Mouse (Mus musculus) brain, embryonic 18.5 days (tissue): Measurements from ENCODE around the gene Zcchc14.

Experiments
- DNase-seq: peaks from one replicate; pipeline ENCODE4 v3.0.0-alpha.2; 2012; ENCODE audit warnings: low read depth, low spot score

Zcchc14 gene

GRCm38 (mm10) chr8:121585159-121585825 lies 67.4 kb downstream of the Zcchc14 start:
- DNase-seq = peak; percentile 96

GRCm38 (mm10) chr8:121584730-121585129 lies 68.0 kb downstream of the Zcchc14 start:
- no peak for DNase-seq

GRCm38 (mm10) chr8:121583653-121584052 lies 69.0 kb downstream of the Zcchc14 start:
- no peak for DNase-seq

DNA sequence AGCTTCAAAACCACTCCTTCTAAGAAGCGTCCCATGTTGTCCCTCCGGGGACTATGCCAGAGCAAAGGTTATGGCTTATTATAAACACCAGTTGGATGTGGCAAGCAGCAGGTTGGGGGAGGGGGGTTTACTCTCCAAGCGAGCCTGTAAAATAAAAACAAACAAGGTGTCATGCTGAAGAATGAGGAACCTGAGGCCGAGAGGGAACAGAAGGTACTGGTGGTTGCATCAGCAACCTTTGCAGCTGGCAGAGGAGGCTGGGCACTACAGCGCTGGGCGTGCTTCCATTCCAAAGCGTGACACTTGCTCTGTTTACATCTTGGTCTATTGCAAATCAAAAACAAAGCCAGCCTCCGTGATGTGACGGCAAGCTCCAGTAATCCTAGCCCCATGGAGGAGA lies 72.2 kb downstream of the Zcchc14 start:
- no peak for DNase-seq

GRCm38 (mm10) chr8:121578676-121579451 lies 73.8 kb downstream of the Zcchc14 start, which contains the start of gene Fbxo31:
Gene Fbxo31, minus strand, starts transcription at chr8:121578806.
- DNase-seq = peak; percentile 79

- no peak for DNase-seq
Measured at GRCm38 (mm10) chr8:121577751-121578675, 74.7 kb downstream of the Zcchc14 start.

DNA sequence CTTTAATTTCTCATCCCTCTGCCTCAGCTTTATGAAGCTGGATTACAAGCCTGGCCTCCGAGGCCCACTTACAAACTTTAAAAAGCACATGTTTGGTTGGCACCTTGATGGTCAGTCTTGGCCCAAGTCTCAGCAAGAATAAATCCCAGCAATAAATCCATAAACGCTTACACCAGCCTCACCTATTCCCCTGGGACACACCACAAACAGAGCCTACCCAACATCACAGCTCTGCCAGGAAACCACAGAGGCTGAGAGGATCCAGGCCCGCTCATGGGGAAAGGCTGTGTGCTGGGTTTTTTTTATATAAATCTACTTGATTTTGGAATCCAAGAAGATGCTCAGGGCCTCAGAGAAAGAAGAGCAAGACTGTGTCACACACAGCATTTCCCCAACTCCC lies 77.0 kb downstream of the Zcchc14 start:
- no peak for DNase-seq

DNA sequence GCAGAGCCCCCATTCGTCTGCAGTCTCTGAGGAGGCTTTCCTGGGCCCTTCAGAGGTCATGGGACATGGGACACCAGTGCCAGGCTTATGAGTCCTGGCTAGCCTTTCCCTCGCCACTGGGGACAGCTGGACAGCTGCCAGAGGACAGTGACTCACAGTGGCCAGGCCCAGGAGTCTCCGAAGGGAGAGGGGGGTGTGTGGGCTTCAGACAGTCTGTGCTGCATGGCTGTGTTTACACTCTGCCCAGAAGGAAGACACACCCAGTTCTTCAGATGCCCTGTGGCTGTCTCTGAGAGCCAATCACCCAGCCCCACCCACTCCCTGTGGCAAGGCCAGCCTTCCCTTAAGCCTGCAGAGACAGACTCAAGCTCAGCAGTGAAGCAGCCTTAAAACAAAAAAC lies 79.4 kb downstream of the Zcchc14 start:
- no peak for DNase-seq

DNA sequence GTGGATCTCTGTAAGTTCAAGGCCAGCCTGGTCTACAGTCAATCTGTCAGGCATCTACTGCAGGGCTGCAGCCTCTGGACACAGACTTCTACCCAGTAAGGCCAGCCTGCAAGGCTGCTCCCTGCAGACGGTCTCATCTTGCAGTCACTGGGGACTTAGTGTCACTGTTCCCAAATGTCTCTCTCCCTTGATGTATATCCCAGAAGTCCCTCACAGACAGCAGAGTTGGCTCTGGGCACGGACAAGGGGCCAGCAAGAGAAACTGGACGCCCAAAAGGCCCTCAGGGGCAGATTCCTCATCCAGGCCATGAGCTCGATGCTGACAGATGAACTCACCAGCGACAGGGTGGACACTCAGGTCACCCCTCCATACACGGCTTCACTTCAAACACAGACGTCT lies 80.6 kb downstream of the Zcchc14 start:
- no peak for DNase-seq

DNA sequence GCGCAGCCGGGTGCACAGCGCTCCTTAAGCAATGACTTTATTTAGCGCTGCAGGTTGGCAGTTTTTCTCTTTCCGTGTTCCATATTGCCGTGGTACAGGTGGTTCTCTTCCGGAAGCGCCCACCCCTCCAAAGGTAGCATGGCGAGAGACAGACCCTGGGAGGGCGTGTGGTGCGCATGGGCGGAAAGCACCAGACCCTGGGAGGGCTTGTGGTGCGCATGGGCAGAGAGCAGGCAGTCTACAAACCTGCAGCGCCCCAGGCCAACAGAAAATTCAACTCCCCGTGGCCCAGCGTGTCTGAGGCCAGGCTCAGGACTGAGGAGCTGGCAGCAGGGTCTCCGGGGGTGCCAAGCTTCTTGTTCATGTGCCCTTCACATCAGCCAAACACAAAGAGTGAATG lies 81.9 kb downstream of the Zcchc14 start:
- DNase-seq = no peak

DNA sequence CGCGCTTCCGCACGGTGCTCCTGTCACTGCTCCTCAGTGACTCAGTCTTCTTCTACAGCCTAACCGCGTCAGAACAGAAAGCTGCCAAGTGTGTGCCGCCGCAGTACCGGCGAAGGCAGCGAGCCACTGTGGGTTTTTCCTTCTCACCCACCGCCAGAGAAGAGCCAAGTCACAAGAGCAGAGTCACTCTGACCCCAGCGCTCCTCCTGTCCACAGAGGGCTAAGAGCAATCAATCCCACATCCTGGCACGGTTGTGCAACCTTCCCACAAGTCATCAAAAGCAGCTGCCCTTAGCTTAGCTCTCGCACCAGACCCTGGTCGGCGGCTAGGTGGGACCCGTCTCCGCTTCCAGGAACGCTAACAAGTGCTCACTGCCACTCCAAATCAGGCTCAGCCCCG lies 82.4 kb downstream of the Zcchc14 start:
- no peak for DNase-seq

- no peak for DNase-seq
Measured at GRCm38 (mm10) chr8:121568321-121568720, 84.4 kb downstream of the Zcchc14 start.

DNA sequence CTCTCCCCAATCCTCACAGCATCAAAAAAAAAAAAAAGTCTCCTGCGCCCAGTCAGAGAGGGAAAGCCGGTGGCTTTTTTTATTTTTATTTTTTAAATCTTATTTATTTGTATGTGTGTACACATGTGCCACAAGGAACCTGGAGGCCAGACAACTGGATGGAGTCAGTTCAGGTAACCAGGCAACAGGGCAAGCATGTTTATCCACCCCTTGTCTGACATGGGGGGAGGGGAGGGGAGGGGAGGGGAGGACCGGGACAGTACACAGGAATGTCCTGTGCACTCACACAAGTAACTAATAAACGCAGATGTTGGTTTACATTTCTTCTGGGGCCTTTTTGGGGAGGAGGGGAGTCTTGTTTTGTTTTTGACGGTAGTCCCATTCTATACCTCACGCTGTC lies 89.0 kb downstream of the Zcchc14 start:
- DNase-seq = no peak

GRCm38 (mm10) chr8:121562941-121563351 lies 89.8 kb downstream of the Zcchc14 start:
- DNase-seq = no peak

DNA sequence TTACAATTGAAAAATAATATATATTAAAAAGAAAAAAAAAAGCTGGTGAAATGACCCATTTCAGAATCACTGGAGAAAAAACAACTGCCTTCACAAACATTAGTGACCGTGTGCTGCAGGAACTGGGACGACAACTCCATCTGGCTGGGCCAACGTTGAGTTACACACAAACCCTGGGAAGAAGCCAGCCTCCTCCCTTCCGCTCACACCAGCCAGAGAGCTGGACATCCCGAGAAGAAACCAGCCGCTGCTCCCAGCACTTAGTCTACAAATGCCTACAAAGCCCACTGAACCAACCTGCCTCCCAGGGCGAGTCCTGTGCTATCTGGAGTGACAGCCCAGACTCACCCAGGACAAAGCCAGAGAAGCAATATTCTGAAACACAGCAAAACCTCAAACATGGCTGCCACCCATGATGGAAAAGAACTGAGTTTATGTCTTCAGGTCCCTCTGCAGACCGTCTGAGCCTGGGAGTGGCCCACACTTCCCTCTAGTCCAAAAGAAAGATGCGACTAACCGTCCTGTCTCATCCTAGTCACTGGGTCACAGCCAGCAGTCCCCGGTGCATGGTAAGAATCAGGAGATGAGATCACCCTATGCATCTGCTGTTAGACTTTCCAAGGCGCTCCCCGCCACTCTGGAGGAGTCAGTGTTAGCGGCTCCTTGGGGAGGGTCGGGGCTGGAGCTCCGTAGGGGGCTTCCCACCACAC lies 90.9 kb downstream of the Zcchc14 start:
- no peak for DNase-seq

DNA sequence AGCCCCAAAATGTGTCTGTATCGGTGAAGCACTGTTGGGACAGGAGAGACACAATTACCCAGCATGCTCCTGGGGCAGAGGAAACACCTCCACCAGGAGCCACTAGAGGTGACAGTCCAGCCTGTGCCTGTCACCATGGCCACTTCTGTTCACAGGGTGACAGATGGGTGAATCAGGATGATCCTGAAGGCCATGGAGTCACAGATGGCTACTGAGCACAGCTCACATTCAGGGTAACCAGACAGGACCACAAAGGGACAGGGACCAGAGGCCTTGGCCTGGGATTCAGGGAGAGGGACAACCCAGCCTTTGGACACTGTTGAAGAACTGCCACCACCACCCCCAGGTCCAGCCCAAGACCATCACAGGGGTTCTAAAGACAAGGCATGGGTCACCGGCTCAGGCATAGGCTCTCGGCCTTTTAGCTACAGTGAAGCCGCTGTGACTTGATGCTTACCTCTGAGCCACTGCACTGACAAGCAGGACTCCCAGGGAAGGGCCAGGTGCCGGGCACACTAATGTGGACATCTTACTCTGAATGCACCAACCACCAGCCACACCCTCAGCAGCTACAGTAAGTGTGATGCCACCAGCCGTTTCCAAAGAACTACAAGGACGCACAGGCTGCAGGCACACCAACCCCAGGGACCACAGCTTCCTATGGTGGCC lies 92.1 kb downstream of the Zcchc14 start:
- no peak for DNase-seq

DNA sequence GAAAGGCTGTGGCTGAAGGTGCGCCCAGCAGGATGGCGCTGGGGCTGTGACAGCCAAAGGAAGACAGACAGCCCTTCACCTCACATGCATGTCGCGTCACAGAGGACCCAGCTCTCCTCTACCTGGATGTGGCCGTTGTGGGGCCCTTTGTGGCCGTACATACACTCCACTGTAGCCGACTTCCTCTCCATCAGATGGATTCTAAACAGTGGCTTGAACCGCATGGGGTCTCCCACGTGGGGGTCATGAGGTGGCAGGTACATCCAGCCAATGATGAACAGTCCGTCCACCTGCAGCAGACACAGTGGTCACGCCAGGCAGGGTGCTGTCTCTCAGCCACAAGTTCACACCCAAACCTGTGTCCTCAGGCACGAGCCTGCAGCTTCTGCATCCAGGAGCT lies 92.9 kb downstream of the Zcchc14 start:
- no peak for DNase-seq

DNA sequence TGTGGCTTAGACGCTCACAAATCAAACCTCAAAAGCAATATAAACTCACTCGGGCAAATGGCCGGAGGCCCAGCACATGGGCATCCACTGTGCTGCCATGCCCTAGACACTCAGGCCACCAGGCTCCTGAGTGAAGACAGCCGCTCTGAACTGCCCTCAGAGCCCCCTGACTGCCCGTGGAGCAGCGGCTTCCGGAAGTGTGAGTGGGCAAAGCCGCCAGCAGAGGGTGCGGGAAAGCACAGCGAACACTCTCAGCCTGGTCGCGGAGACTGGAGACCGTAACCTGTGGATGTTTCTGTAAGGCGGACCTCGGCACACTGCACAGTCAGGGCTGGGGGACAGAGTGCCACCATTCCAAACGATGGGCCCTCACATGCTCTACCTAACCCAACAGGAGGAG lies 94.2 kb downstream of the Zcchc14 start:
- no peak for DNase-seq

- no peak for DNase-seq
Measured at GRCm38 (mm10) chr8:121557746-121558145, 95.0 kb downstream of the Zcchc14 start.

GRCm38 (mm10) chr8:121553831-121554475 lies 98.7 kb downstream of the Zcchc14 start:
- no peak for DNase-seq
